Mouse (Mus musculus) Muller cell, postnatal 12 days (primary cell): ENCODE data around the gene Gpsm1.

ENCODE experiments used
- DNase-seq: peaks from one replicate; pipeline ENCODE4 v3.0.0-alpha.2; 2015; ENCODE audit errors: inconsistent ontology term

Gpsm1 gene

GRCm38 (mm10) chr2:26339204-26339551 is 23.9 kb downstream of the Gpsm1 start:
- DNase-seq: no peak

- no peak for DNase-seq
These were observed 26.2 kb downstream of the Gpsm1 start for GRCm38 (mm10) chr2:26341510-26341981.

GRCm38 (mm10) chr2:26342044-26342443 is 26.7 kb downstream of the Gpsm1 start:
- no peak for DNase-seq

- no peak for DNase-seq
These were observed 27.5 kb downstream of the Gpsm1 start for GRCm38 (mm10) chr2:26342609-26343490.

- no peak for DNase-seq
These were observed 32.9 kb downstream of the Gpsm1 start for GRCm38 (mm10) chr2:26348241-26348640.

GRCm38 (mm10) chr2:26351358-26352290 is 36.3 kb downstream of the Gpsm1 start, which contains the start of gene Dnlz:
Dnlz (minus strand) TSS chr2:26352110.
- peak; percentile 93 for DNase-seq

GRCm38 (mm10) chr2:26352291-26352910 is 37.1 kb downstream of the Gpsm1 start:
- no peak for DNase-seq

GRCm38 (mm10) chr2:26353066-26353980 is 38.0 kb downstream of the Gpsm1 start:
- DNase-seq: no peak

GRCm38 (mm10) chr2:26354401-26354800 is 39.1 kb downstream of the Gpsm1 start:
- DNase-seq: no peak

- no peak for DNase-seq
These were observed 40.9 kb downstream of the Gpsm1 start for GRCm38 (mm10) chr2:26356231-26356630.

GRCm38 (mm10) chr2:26356678-26357077 is 41.4 kb downstream of the Gpsm1 start:
- no peak for DNase-seq

GRCm38 (mm10) chr2:26357484-26357883 is 42.2 kb downstream of the Gpsm1 start:
- DNase-seq: no peak

GRCm38 (mm10) chr2:26358667-26359320 is 43.5 kb downstream of the Gpsm1 start:
- no peak for DNase-seq

- no peak for DNase-seq
These were observed 44.7 kb downstream of the Gpsm1 start for GRCm38 (mm10) chr2:26359983-26360382.

GRCm38 (mm10) chr2:26360772-26361171 is 45.5 kb downstream of the Gpsm1 start, which contains the start of gene Card9:
Card9 (minus strand) TSS chr2:26360918.
- DNase-seq: no peak

- no peak for DNase-seq
These were observed 47.7 kb downstream of the Gpsm1 start for GRCm38 (mm10) chr2:26362991-26363390.

- no peak for DNase-seq
These were observed 48.2 kb downstream of the Gpsm1 start for GRCm38 (mm10) chr2:26363481-26363880.

- DNase-seq: no peak
These were observed 49.6 kb downstream of the Gpsm1 start for GRCm38 (mm10) chr2:26364738-26365465.

- DNase-seq: no peak
These were observed 52.6 kb downstream of the Gpsm1 start for GRCm38 (mm10) chr2:26367911-26368310.
